Mouse (Mus musculus): ENCODE results near the gene Akt1s1.

- TF ChIP-seq POLR2A (IDR thresholded peaks at IDR 0.05; ENCODE audit: low read depth, low read length) (no peak), CTCF (IDR thresholded peaks at IDR 0.05; ENCODE audit: extremely low read depth, insufficient read length, insufficient replicate concordance, low read depth, low read length) (no peak)
Observed at GRCm38 (mm10) chr7:44838073-44838472, 10.7 kb upstream of the Akt1s1 start.
